Mouse (Mus musculus) megakaryocyte-erythroid progenitor cell, adult 5 weeks (primary cell): ENCODE measurements around the gene Tmem102. TPM values are rescaled to one million over a fixed set of nuclear protein-coding genes. Genes with fewer than 3 reads are reported as not detected.

Experiments
- polyA plus RNA-seq: library from polyadenylated mRNA; stranded (reverse); fragments of >175 nt; gene quantifications from 2 replicates; pipeline ENCODE4 v1.2.3, GENCODE M21; 2012

The Tmem102 gene
- polyA plus RNA-seq: 0.03 TPM in 1 of 2 replicates, not detected in the other

DNA sequence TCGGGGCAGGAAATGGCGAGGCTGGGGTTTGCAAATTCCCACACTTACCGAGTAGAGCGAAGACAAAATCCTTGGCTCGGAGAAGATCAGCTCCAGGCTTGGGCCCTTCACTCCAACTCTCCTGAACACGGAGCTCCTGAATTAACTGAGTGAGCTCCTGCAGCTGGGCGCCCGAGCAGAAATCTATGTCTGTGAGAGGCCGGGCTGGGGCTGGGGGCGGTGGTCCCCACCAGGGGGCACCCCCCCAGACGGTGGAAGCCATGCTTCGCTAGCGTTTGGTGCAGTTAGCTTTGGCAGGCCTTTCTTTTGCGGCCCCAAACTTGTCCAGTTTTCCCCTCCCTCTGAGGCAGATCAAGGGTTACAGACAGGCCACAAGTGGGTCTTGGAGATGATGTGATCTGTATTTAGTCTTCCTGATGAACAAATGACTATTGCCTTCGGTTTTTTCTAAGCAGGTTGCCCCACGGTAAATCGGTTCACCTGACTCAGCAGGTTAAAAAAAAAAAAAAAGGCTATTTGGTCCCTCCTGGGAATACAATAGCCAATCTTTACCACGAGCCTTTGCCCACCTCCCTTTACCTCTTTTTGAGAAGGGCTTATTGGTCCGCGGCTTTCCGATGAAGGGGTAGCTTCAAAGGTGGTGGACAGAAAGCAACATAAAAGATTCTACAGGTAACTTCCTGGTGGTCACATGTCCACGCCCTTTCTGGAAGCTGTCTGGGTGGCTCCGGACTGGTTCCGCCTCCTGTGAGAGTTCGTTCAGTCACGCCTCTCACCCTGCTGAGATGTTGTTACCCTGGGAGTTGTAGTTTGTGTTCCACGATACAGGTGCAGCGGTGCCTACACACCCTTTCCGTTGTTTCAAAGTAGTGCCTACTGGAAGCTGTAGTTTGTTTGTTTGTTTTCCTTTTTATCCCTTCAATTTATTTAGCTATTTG is at the start of gene Tmem102:
Gene Tmem102 (minus strand): TSS at position 653 of the 938 bp plus-strand sequence.

DNA sequence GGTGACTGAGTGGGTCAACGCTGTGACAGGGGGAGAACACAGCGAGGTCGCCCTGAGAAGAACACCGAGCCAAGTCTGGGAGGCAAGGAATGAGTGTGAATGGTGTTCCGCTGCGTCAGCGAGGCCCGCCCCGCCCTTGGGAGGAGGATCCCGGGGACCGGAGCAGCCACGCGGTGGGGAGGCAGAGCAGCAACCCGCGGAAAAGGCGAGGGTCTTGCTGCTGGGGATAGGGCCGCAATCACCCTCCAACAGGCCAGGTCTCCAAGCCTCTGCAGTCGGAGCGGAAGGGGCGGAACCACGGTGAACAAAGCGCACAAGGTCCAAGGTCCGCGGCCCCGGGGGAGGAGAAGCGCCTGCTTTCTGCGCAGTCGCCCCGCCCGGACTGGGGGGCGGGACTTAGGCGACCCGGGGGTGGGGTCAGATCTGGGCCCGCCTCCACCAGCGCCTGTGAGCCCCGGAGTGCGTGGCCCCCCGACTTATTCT is 40.8 kb upstream of the Tmem102 start, which contains the start of gene Plscr3:
Gene Plscr3 (plus strand): TSS at position 179 of the 483 bp plus-strand sequence.

GRCm38 (mm10) chr11:69837952-69838713 is 32.7 kb upstream of the Tmem102 start, which contains the start of gene Tmem256:
TSS of gene Tmem256 (plus strand) at chr11:69838514.

DNA sequence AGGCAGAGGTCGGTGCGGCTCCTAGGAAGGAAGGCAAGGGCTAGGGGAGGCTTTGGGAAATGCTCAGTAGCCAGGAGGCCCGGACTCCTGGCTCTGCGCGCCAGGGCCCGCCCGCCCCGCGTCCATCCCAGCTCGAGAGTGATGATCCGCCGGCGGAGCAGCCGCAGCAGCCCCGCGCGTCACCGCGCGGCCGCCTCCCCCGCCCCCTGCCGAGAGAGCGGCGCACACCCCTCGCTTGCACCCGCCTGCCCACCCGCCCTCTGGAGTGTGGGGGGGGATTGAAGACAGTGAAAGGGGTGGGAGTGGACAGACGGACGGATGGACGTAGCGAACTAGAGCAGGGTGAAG is 32.2 kb upstream of the Tmem102 start, which contains the start of gene Nlgn2:
Gene Nlgn2 (minus strand): TSS at position 181 of the 348 bp plus-strand sequence.

DNA sequence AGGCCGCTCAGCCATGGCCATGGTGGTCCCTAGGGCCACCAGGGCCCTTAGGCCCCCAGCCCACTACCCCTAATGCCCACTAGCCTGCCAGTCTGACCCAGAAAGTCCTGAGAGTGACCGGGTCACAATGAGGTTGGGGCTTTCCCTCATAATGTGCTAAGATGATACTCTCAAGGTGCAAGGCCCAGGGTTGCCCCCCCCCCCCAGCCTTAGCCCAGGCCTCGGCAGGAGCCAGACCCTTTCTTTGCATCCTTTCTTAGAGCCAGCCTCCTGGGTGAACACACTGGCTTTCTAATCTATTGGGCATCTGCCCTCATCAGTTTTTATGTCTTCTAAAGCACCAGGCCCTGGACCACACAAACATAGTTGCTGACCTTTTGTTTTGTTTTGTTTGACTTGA is 16.7 kb upstream of the Tmem102 start, which contains the start of gene Spem1:
Gene Spem1 (minus strand): TSS at position 101 of the 400 bp plus-strand sequence.

DNA sequence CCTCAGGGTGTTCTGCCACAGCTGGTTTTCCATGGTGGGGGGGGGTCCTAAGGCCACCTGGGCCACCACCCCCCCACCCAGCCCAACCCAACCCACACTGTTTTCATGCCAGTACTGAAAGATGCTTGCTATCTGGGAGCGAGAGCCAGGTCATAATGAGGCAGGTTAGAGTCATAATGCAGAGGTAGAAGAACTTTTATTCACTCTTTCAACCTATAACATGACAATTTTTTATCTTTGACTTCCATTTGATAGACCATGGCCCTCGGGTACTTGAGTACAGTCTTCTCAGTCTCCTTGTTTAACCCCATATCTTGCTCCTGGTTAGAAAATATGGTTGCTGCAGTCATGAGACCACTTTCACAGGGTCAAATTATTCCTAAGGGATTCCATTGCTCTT is 12.9 kb upstream of the Tmem102 start, which contains the start of gene Spem2:
Gene Spem2 (minus strand): TSS at position 101 of the 400 bp plus-strand sequence.

DNA sequence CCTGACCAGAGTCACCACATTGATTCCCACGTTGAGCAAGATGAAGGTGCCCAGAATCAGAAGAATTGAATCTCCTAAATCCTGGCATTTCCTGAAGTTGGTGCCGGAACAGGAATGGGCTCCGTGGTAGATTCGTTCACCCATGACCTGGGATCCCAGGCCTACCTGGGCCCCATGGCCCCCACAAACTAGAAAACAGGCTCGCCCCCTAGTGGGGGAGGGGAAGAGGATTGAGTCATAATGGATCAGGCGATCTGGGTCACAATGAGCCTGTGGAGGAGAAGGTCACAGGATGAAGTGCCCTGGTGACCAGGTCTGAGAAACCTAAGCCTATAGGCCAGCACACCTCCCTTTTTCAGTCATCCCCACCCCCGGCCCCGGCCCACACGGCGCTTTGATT is 9.7 kb upstream of the Tmem102 start, which contains the start of gene Gm39566:
Gene Gm39566 (minus strand): TSS at position 144 of the 400 bp plus-strand sequence.

GRCm38 (mm10) chr11:69801379-69801977 is 3.9 kb downstream of the Tmem102 start, which contains the start of gene Fgf11:
TSS of gene Fgf11 (minus strand) at chr11:69801857.

GRCm38 (mm10) chr11:69795168-69795982 is 10.0 kb downstream of the Tmem102 start, which contains the start of gene Chrnb1:
TSS of gene Chrnb1 (minus strand) at chr11:69795943.

GRCm38 (mm10) chr11:69765221-69766125 is 40.0 kb downstream of the Tmem102 start, which contains the start of gene Zbtb4:
TSS of gene Zbtb4 (plus strand) at chr11:69765912.

DNA sequence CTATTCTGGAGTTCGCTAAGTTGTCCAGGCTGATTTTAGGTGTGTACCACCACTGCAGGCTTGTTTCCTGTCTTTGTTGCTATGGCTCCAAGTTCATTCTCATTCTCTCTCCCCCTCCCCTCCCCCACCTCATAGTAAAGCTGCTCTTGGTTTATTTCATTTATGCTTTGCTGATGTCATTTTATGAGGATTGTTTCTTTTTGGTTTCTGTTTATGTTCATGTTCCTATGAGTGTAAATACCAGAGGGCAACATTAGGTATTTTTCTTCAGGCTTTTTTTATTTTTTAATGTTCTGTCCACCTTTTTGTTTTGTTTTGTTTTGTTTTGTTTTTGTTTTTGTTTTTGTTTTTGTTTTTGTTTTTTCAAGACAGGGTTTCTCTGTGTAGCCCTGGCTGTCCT is 43.6 kb downstream of the Tmem102 start, which contains the start of gene Slc35g3:
Gene Slc35g3 (minus strand): TSS at position 101 of the 400 bp plus-strand sequence.

GRCm38 (mm10) chr11:69758478-69758970 is 46.9 kb downstream of the Tmem102 start, which contains the start of gene Polr2a:
TSS of gene Polr2a (minus strand) at chr11:69758637.

Other genes starting within 250 kb of the Tmem102 start
- 0.69 and 1.4 TPM in 2 replicates for gene Efnb3, start 245.4 kb downstream of the Tmem102 start, polyA plus RNA-seq
- 15.1 and 19.3 TPM in 2 replicates for gene Wrap53, start 225.4 kb downstream of the Tmem102 start, polyA plus RNA-seq
- 107 and 113 TPM in 2 replicates for gene Trp53, start 225.3 kb downstream of the Tmem102 start, polyA plus RNA-seq
- gene Atp1b2, start 199.7 kb downstream of the Tmem102 start, polyA plus RNA-seq: 60.8 and 72.4 TPM in 2 replicates
- gene Shbg, start 187.7 kb downstream of the Tmem102 start, polyA plus RNA-seq: not detected in 2 replicates
- gene Sat2, start 183.6 kb downstream of the Tmem102 start, polyA plus RNA-seq: not detected in 2 replicates
- gene Fxr2, start 172.6 kb downstream of the Tmem102 start, polyA plus RNA-seq: 78.1 and 86.4 TPM in 2 replicates
- 0.48 and 1.3 TPM in 2 replicates for gene Sox15, start 150.3 kb downstream of the Tmem102 start, polyA plus RNA-seq
- 34.6 and 45.3 TPM in 2 replicates for gene Mpdu1, start 143.0 kb downstream of the Tmem102 start, polyA plus RNA-seq
- gene Cd68, start 139.5 kb downstream of the Tmem102 start, polyA plus RNA-seq: 27.8 and 36.3 TPM in 2 replicates
- gene Eif4a1, start 133.2 kb downstream of the Tmem102 start, polyA plus RNA-seq: 275 and 277 TPM in 2 replicates
- 103 and 104 TPM in 2 replicates for gene Senp3, start 123.5 kb downstream of the Tmem102 start, polyA plus RNA-seq
- gene Tnfsf13, start 119.8 kb downstream of the Tmem102 start, polyA plus RNA-seq: 11.4 TPM in 2 replicates
- gene Tnfsf12, start 109.8 kb downstream of the Tmem102 start, polyA plus RNA-seq: 7.9 and 10.0 TPM in 2 replicates
- gene Tnfsfm13, start 109.5 kb downstream of the Tmem102 start, polyA plus RNA-seq: 2.5 and 3.6 TPM in 2 replicates
- 82.4 and 83.8 TPM in 2 replicates for gene Polr2a, start 47.0 kb downstream of the Tmem102 start, polyA plus RNA-seq
- gene Slc35g3, start 43.7 kb downstream of the Tmem102 start, polyA plus RNA-seq: not detected in 2 replicates
- 3.7 and 6.1 TPM in 2 replicates for gene Zbtb4, start 39.7 kb downstream of the Tmem102 start, polyA plus RNA-seq
- gene Chrnb1, start 9.7 kb downstream of the Tmem102 start, polyA plus RNA-seq: 1.1 and 1.2 TPM in 2 replicates
- gene Fgf11, start 3.8 kb downstream of the Tmem102 start, polyA plus RNA-seq: 1.1 and 1.4 TPM in 2 replicates
- gene Gm39566, start 9.7 kb upstream of the Tmem102 start, polyA plus RNA-seq: not detected in 2 replicates
- not detected in 2 replicates for gene Spem2, start 12.8 kb upstream of the Tmem102 start, polyA plus RNA-seq
- 0.11 TPM in 1 of 2 replicates, not detected in the other for gene Spem1, start 16.6 kb upstream of the Tmem102 start, polyA plus RNA-seq
- gene Nlgn2, start 32.2 kb upstream of the Tmem102 start, polyA plus RNA-seq: 40.3 and 57.2 TPM in 2 replicates
- gene Tmem256, start 32.9 kb upstream of the Tmem102 start, polyA plus RNA-seq: 437 and 678 TPM in 2 replicates
- gene Plscr3, start 40.8 kb upstream of the Tmem102 start, polyA plus RNA-seq: 149 and 165 TPM in 2 replicates
- 0.27 and 0.99 TPM in 2 replicates for gene Tnk1, start 53.1 kb upstream of the Tmem102 start, polyA plus RNA-seq
- gene Tmem95, start 72.4 kb upstream of the Tmem102 start, polyA plus RNA-seq: not detected in 2 replicates
- gene Kctd11, start 75.8 kb upstream of the Tmem102 start, polyA plus RNA-seq: 1.2 and 1.7 TPM in 2 replicates
- 138 and 178 TPM in 2 replicates for gene Acap1, start 89.9 kb upstream of the Tmem102 start, polyA plus RNA-seq
- 1.7 and 2.8 TPM in 2 replicates for gene 2810408A11Rik, start 95.4 kb upstream of the Tmem102 start, polyA plus RNA-seq
- gene Neurl4, start 95.4 kb upstream of the Tmem102 start, polyA plus RNA-seq: 79.1 and 86.6 TPM in 2 replicates
- gene Gps2, start 108.3 kb upstream of the Tmem102 start, polyA plus RNA-seq: 173 and 210 TPM in 2 replicates
- 2,243 and 2,337 TPM in 2 replicates for gene Eif5a, start 116.3 kb upstream of the Tmem102 start, polyA plus RNA-seq
- 1.3 and 1.6 TPM in 2 replicates for gene Ybx2, start 130.2 kb upstream of the Tmem102 start, polyA plus RNA-seq
- gene Slc2a4, start 142.6 kb upstream of the Tmem102 start, polyA plus RNA-seq: 0.54 and 1.5 TPM in 2 replicates
- 0.12 TPM in 1 of 2 replicates, not detected in the other for gene Cldn7, start 159.2 kb upstream of the Tmem102 start, polyA plus RNA-seq
- gene Ctdnep1, start 175.5 kb upstream of the Tmem102 start, polyA plus RNA-seq: 253 and 255 TPM in 2 replicates
- gene Elp5, start 176.9 kb upstream of the Tmem102 start, polyA plus RNA-seq: 12.4 and 14.3 TPM in 2 replicates
- gene Gabarap, start 185.5 kb upstream of the Tmem102 start, polyA plus RNA-seq: 379 and 448 TPM in 2 replicates
- 73.1 and 84.1 TPM in 2 replicates for gene Phf23, start 190.2 kb upstream of the Tmem102 start, polyA plus RNA-seq
- gene Dvl2, start 195.0 kb upstream of the Tmem102 start, polyA plus RNA-seq: 50.0 and 50.7 TPM in 2 replicates
- gene Acadvl, start 209.8 kb upstream of the Tmem102 start, polyA plus RNA-seq: 22.8 and 23.6 TPM in 2 replicates
- 22.0 and 24.1 TPM in 2 replicates for gene Dlg4, start 211.3 kb upstream of the Tmem102 start, polyA plus RNA-seq
- not detected in 2 replicates for gene Asgr1, start 248.5 kb upstream of the Tmem102 start, polyA plus RNA-seq